Mouse (Mus musculus) lung, adult 2 months (tissue): ENCODE results near the gene Gpr34. TPM values are rescaled to one million over a fixed set of nuclear protein-coding genes. Genes with fewer than 3 reads are reported as not detected.

Experiments used
- DNase-seq: peaks from one replicate; pipeline ENCODE4 v3.0.0; 2022
- H3K4me1 ChIP-seq: fragments of 200-500 bp; 2 replicates; pipeline ENCODE4 v1.6.1; 2011; ENCODE audit warnings: low read length; ENCODE audit not compliant: control insufficient read depth, insufficient read depth
- H3K4me3 ChIP-seq: fragments of 200-500 bp; replicated peaks from 2 replicates; pipeline ENCODE3; 2011; ENCODE audit warnings: low read depth, mild to moderate bottlenecking, control low read depth, low read length; ENCODE audit errors: extremely low read depth
- CTCF ChIP-seq: fragments of 200-500 bp; IDR thresholded peaks from 2 replicates; pipeline ENCODE4 v1.5.1; 2011; ENCODE audit warnings: mild to moderate bottlenecking, low read length, control low read depth; ENCODE audit not compliant: insufficient read depth
- POLR2A ChIP-seq: fragments of 200-500 bp; IDR thresholded peaks from 2 replicates; pipeline ENCODE4 v1.6.1; 2011; ENCODE audit warnings: low read depth, mild to moderate bottlenecking, control low read depth, low read length, borderline replicate concordance; ENCODE audit errors: extremely low read depth
- WGBS: fragments of 180-500 bp; shearing (Covaris S2); methylation state at CpG from one replicate; pipeline ENCODE4 v1.1.7; 2018; 5-methylcytosine and 5-hydroxymethylcytosine counted together
- polyA plus RNA-seq: library from polyadenylated mRNA; depleted of rRNA; stranded (reverse); fragments of >200 nt; gene quantifications from 2 replicates; pipeline ENCODE4 v1.2.3, GENCODE M21; 2012

The Gpr34 gene
- polyA plus RNA-seq, 1 experiment, result 0.47 TPM

- Histone ChIP-seq H3K4me1 (peaks cover 5% of the 10 kb centered on the region), H3K4me3 (no peak overlapping the region)
- 71% methylated on average over 5 of the region's 5 CpGs for WGBS
- no peak for DNase-seq
- TF ChIP-seq CTCF (no peak), POLR2A (no peak)
These were observed 9.2 kb upstream of the Gpr34 start for GRCm38 (mm10) chrX:13622654-13623053.

GRCm38 (mm10) chrX:13636398-13636797 lies 4.5 kb downstream of the Gpr34 start:
- TF ChIP-seq CTCF (no peak), POLR2A (no peak)
- no peak for DNase-seq
- 67% methylated on average over 1 of the region's 1 CpGs for WGBS
- H3K4me3 ChIP-seq, result no peak overlapping the region
- H3K4me1 ChIP-seq, result no peaks in the 10 kb centered on the region

GRCm38 (mm10) chrX:13638894-13639293 lies 7.0 kb downstream of the Gpr34 start:
- TF ChIP-seq POLR2A, result no peak
- TF ChIP-seq CTCF, result no peak
- H3K4me3 ChIP-seq, result no peak overlapping the region
- no peaks in the 10 kb centered on the region for H3K4me1 ChIP-seq
- 44% methylated on average over 2 of the region's 2 CpGs for whole genome bisulfite sequencing
- DNase-seq, result no peak

GRCm38 (mm10) chrX:13651889-13652288 lies 20.0 kb downstream of the Gpr34 start:
- TF ChIP-seq POLR2A (no peak), CTCF (no peak)
- Histone ChIP-seq H3K4me3 (no peak overlapping the region), H3K4me1 (peaks cover 4% of the 10 kb centered on the region)
- WGBS, result 57% methylated on average over 2 of the region's 2 CpGs
- no peak for DNase-seq

- DNase-seq, result no peak
- Histone ChIP-seq H3K4me3 (no peak overlapping the region), H3K4me1 (peaks cover 4% of the 10 kb centered on the region)
- TF ChIP-seq CTCF (no peak), POLR2A (no peak)
- 74% methylated on average over 1 of the region's 1 CpGs for WGBS
These were observed 20.4 kb downstream of the Gpr34 start for GRCm38 (mm10) chrX:13652291-13652690.

- Histone ChIP-seq H3K4me3 (no peak overlapping the region), H3K4me1 (peaks cover 4% of the 10 kb centered on the region)
- no peak for DNase-seq
- TF ChIP-seq POLR2A (no peak), CTCF (no peak)
- 63% methylated on average over 3 of the region's 3 CpGs for WGBS
These were observed 23.1 kb downstream of the Gpr34 start for GRCm38 (mm10) chrX:13655005-13655421.

GRCm38 (mm10) chrX:13655906-13656305 lies 24.0 kb downstream of the Gpr34 start:
- no peak for DNase-seq
- peaks cover 4% of the 10 kb centered on the region for H3K4me1 ChIP-seq
- WGBS, result 58% methylated on average over 6 of the region's 6 CpGs
- TF ChIP-seq POLR2A, result no peak
- TF ChIP-seq CTCF, result no peak
- no peak overlapping the region for H3K4me3 ChIP-seq

GRCm38 (mm10) chrX:13656721-13657120 lies 24.8 kb downstream of the Gpr34 start:
- DNase-seq, result no peak
- TF ChIP-seq CTCF (no peak), POLR2A (no peak)
- Histone ChIP-seq H3K4me1 (peaks cover 4% of the 10 kb centered on the region), H3K4me3 (no peak overlapping the region)
- WGBS, result 7% methylated on average over 1 of the region's 1 CpGs

GRCm38 (mm10) chrX:13658616-13659140 lies 26.8 kb downstream of the Gpr34 start:
- Histone ChIP-seq H3K4me1 (peaks cover 4% of the 10 kb centered on the region), H3K4me3 (no peak overlapping the region)
- WGBS, result 77% methylated on average over 3 of the region's 3 CpGs
- DNase-seq, result no peak
- no peak for TF ChIP-seq POLR2A
- no peak for TF ChIP-seq CTCF

- WGBS, result 53% methylated on average over 4 of the region's 4 CpGs
- no peak for DNase-seq
- TF ChIP-seq POLR2A, result no peak
- no peak for TF ChIP-seq CTCF
- Histone ChIP-seq H3K4me1 (peaks cover 4% of the 10 kb centered on the region), H3K4me3 (no peak overlapping the region)
These were observed 27.5 kb downstream of the Gpr34 start for GRCm38 (mm10) chrX:13659201-13659890.
